Mouse (Mus musculus): ENCODE data around the gene Igsf3. TPM values are rescaled to one million over a fixed set of nuclear protein-coding genes. Genes with fewer than 3 reads are reported as not detected.

The Igsf3 gene
- 1.9 TPM for polyA plus RNA-seq (2017; shearing (Covaris generic))

GRCm38 (mm10) chr3:101376538-101377247, at the start of gene Igsf3:
TSS of gene Igsf3 (plus strand) at chr3:101377083.

Other genes starting within 250 kb of the Igsf3 start
- gene Cd2, start 89.1 kb upstream of the Igsf3 start, polyA plus RNA-seq (2017; shearing (Covaris generic)), result 1,374 TPM
- gene Atp1a1, start 227.6 kb downstream of the Igsf3 start, polyA plus RNA-seq (2017; shearing (Covaris generic)), result 32.6 TPM

All from inflammation-experienced regulatory T-cells, adult 16 weeks (primary cell).